8 mouse cellular contexts compared by ENCODE assay signal in the genomic region with DNA sequence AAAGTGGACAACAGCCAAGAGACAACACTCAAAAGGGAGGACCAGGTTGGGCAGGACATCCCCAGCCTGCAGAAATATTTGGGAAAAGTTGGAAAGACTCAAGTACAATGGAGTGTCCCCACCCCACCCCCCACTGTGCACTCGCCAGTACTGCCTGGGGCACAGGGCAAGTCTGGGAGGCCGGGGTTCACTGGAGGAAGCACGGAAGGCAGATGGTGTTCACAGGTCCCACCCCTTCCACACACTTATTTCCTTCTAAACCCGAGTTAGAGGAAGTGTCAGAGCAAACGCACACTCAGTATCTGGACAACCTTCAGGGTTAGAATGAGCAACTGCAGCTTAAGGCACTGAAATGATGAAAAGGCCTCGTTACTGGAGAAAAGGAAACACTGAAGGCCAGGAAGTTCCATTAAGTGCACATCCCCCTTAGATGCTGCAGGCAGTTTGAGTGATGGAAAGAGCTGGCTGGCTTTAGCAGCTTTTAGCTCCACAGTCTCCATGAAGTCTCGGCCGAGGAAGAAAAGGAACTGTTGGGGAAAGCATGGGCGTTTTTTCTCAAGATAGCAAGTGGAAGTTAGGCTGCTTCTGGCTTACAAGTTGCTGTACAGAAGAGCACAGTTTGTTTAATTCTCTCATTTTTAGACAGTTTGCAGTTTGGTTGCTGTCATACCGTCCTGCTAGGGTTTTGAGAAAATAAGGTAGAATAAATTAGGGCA. TPM values are rescaled to one million over a fixed set of nuclear protein-coding genes. Genes with fewer than 3 reads are reported as not detected.
A peak's percentile ranks its signal among the peaks of the same experiment; 100 is the strongest.
DNase-seq lines count a peak whose midpoint lies in the region; ATAC-seq and TF ChIP-seq lines count a peak whose summit lies in the region.

No protein-coding gene starts in this region.

- H3K4me2 ChIP-seq in intestine, embryonic 15.5 days (replicated peaks), result no peak overlapping the region; the same call in 1 of the 2 replicates
- no peak overlapping the region for H3K4me2 ChIP-seq in intestine, postnatal 0 days (replicated peaks; ENCODE audit: low read depth)
- peak overlapping the region; percentile 11; the same call in 1 of the 2 replicates for H3K4me2 ChIP-seq in limb, embryonic 13.5 days (replicated peaks)
- no peak overlapping the region for H3K4me2 ChIP-seq in midbrain, postnatal 0 days (ENCODE audit: low read depth, low read length, poor library complexity, severe bottlenecking)

- TF ChIP-seq EP300 in MEL (IDR thresholded peaks at IDR 0.05; ENCODE audit: low read depth in 1 of 2, low read length in 2 of 2), result no peak

- peak; percentile 41; the same call in 1 of the 2 replicates for ATAC-seq in intestine, embryonic 15.5 days
- ATAC-seq in intestine, postnatal 0 days, result no peak
- ATAC-seq in granulocyte monocyte progenitor cell, adult 5-6 weeks (replicated peaks; ENCODE audit: poor library complexity, severe bottlenecking), result peak; percentile 96
- ATAC-seq in limb, embryonic 13.5 days (ENCODE audit: low FRiP score, low read depth), result no peak
- ATAC-seq in midbrain, postnatal 0 days (ENCODE audit: low FRiP score), result no peak

- 39% methylated on average over 10 of the region's 10 CpGs for WGBS in intestine, embryonic 15.5 days
- WGBS in intestine, postnatal 0 days, result 48% methylated on average over 10 of the region's 10 CpGs
- 19% methylated on average over 10 of the region's 10 CpGs for WGBS in limb, embryonic 13.5 days
- WGBS in midbrain, postnatal 0 days, result 62% methylated on average over 10 of the region's 10 CpGs

- no peak overlapping the region for H3K27ac ChIP-seq in intestine, embryonic 15.5 days
- no peak overlapping the region for H3K27ac ChIP-seq in intestine, postnatal 0 days (ENCODE audit: low read depth, low read length)
- no peak overlapping the region for H3K27ac ChIP-seq in MEL (ENCODE audit: control insufficient read depth, low read depth, low read length)
- no peak overlapping the region for H3K27ac ChIP-seq in limb, embryonic 13.5 days
- no peak overlapping the region for H3K27ac ChIP-seq in midbrain, postnatal 0 days (ENCODE audit: low read depth, low read length)

- DNase-seq in MEL (ENCODE audit: low read depth, low spot score), result peak; percentile 37
- DNase-seq in cerebellum, postnatal 4 days (ENCODE audit: low spot score in 2 of 2), result no peak
- DNase-seq in midbrain, postnatal 0 days (ENCODE audit: low spot score), result no peak
- DNase-seq in gastrocnemius, postnatal 25 days, result no peak

- TF ChIP-seq CTCF in intestine, postnatal 0 days (IDR thresholded peaks at IDR 0.05; ENCODE audit: low read depth), result no peak
- no peak for TF ChIP-seq CTCF in MEL (IDR thresholded peaks at IDR 0.05 in 2 of 3, conservative IDR thresholded peaks at IDR 0.05 in 1 of 3; ENCODE audit: control insufficient read depth in 1 of 3, insufficient read depth in 1 of 3, low read depth in 2 of 3, low read length in 3 of 3, poor library complexity in 1 of 3, severe bottlenecking in 1 of 3)
- TF ChIP-seq CTCF in midbrain, postnatal 0 days (IDR thresholded peaks at IDR 0.05), result no peak

- no peak overlapping the region for H3K9ac ChIP-seq in intestine, embryonic 15.5 days
- no peak overlapping the region for H3K9ac ChIP-seq in intestine, postnatal 0 days (ENCODE audit: low read depth, low read length)
- H3K9ac ChIP-seq in MEL (ENCODE audit: control insufficient read depth, low read depth, low read length, poor library complexity, severe bottlenecking), result peak overlapping the region; percentile 21; the same call in 1 of the 2 replicates
- no peak overlapping the region for H3K9ac ChIP-seq in limb, embryonic 13.5 days
- H3K9ac ChIP-seq in midbrain, postnatal 0 days (replicated peaks; ENCODE audit: low read length, poor library complexity, severe bottlenecking), result no peak overlapping the region

- no peaks in the 10 kb centered on the region for H3K79me2 ChIP-seq in MEL (ENCODE audit: control insufficient read depth, insufficient read depth, low read length, poor library complexity)

- no peak for TF ChIP-seq POLR2A in MEL (IDR thresholded peaks at IDR 0.05; ENCODE audit: control insufficient read depth in 1 of 2, insufficient read depth in 1 of 2, low read depth in 1 of 2, low read length in 2 of 2, poor library complexity in 1 of 2)

- TF ChIP-seq RAD21 in MEL (IDR thresholded peaks at IDR 0.05; ENCODE audit: low read depth, low read length), result no peak

- H3K4me3 ChIP-seq in intestine, embryonic 15.5 days (replicated peaks), result no peak overlapping the region
- no peak overlapping the region for H3K4me3 ChIP-seq in intestine, postnatal 0 days (ENCODE audit: low read depth, low read length)
- peak overlapping the region in 1 of 2 experiments; percentile 24; a peak in 1 of 4 replicates for H3K4me3 ChIP-seq in MEL (ENCODE audit: control insufficient read depth in 1 of 2, insufficient read depth in 1 of 2, low read depth in 2 of 2, low read length in 2 of 2)
- no peak overlapping the region for H3K4me3 ChIP-seq in limb, embryonic 13.5 days
- no peak overlapping the region for H3K4me3 ChIP-seq in midbrain, postnatal 0 days (ENCODE audit: low read depth, low read length)

- H3K9me3 ChIP-seq in intestine, embryonic 15.5 days, result no peaks in the 10 kb centered on the region
- H3K9me3 ChIP-seq in intestine, postnatal 0 days (ENCODE audit: control insufficient read depth), result 0 out of 2 replicates have a peak, but pooled peaks cover 3% of the 10 kb centered on the region
- H3K9me3 ChIP-seq in MEL (replicated peaks; ENCODE audit: insufficient read depth, low read length), result no peaks in the 10 kb centered on the region
- H3K9me3 ChIP-seq in limb, embryonic 13.5 days, result no peaks in the 10 kb centered on the region
- no peaks in the 10 kb centered on the region for H3K9me3 ChIP-seq in midbrain, postnatal 0 days (ENCODE audit: low read length)

- H3K27me3 ChIP-seq in intestine, embryonic 15.5 days (replicated peaks), result no peaks in the 10 kb centered on the region
- H3K27me3 ChIP-seq in intestine, postnatal 0 days (replicated peaks; ENCODE audit: control insufficient read depth, insufficient read depth, low read length), result no peaks in the 10 kb centered on the region
- no peaks in the 10 kb centered on the region for H3K27me3 ChIP-seq in MEL (ENCODE audit: control insufficient read depth in 1 of 2, insufficient read depth in 2 of 2, low read length in 2 of 2)
- no peaks in the 10 kb centered on the region for H3K27me3 ChIP-seq in limb, embryonic 13.5 days
- H3K27me3 ChIP-seq in midbrain, postnatal 0 days (ENCODE audit: insufficient read depth, low read length), result no peaks in the 10 kb centered on the region

- H3K36me3 ChIP-seq in intestine, embryonic 15.5 days, result no peaks in the 10 kb centered on the region
- H3K36me3 ChIP-seq in intestine, postnatal 0 days (ENCODE audit: control insufficient read depth, insufficient read depth), result no peaks in the 10 kb centered on the region
- peaks cover 0 to 5% of the 10 kb centered on the region in 2 experiments; a peak in 2 of 4 replicates for H3K36me3 ChIP-seq in MEL (ENCODE audit: control insufficient read depth in 1 of 2, insufficient read depth in 2 of 2, low read length in 2 of 2)
- H3K36me3 ChIP-seq in limb, embryonic 13.5 days, result no peaks in the 10 kb centered on the region
- H3K36me3 ChIP-seq in midbrain, postnatal 0 days (ENCODE audit: insufficient read depth, low read length), result no peaks in the 10 kb centered on the region

- no peaks in the 10 kb centered on the region for H3K4me1 ChIP-seq in intestine, embryonic 15.5 days (replicated peaks)
- H3K4me1 ChIP-seq in intestine, postnatal 0 days (replicated peaks; ENCODE audit: control insufficient read depth, insufficient read depth, low read length), result no peaks in the 10 kb centered on the region
- H3K4me1 ChIP-seq in MEL (ENCODE audit: control insufficient read depth in 1 of 2, insufficient read depth in 2 of 2, low read length in 2 of 2), result peaks cover 0 to 6% of the 10 kb centered on the region in 2 experiments; a peak in 2 of 4 replicates
- peaks cover 11% of the 10 kb centered on the region for H3K4me1 ChIP-seq in limb, embryonic 13.5 days
- no peaks in the 10 kb centered on the region for H3K4me1 ChIP-seq in midbrain, postnatal 0 days (ENCODE audit: insufficient read depth, low read length)

TF ChIP-seq in MEL, 35 proteins besides CTCF, POLR2A, EP300 and RAD21:
- TF ChIP-seq ELF1 (IDR thresholded peaks at IDR 0.05; ENCODE audit: low read depth, low read length) (no peak), ZKSCAN1 (IDR thresholded peaks at IDR 0.05; ENCODE audit: low read depth, low read length) (no peak), ZMIZ1 (IDR thresholded peaks at IDR 0.05; ENCODE audit: low read depth, low read length) (no peak), MXI1 (IDR thresholded peaks at IDR 0.05; ENCODE audit: low read depth, low read length) (no peak), TCF12 (IDR thresholded peaks at IDR 0.05; ENCODE audit: low read depth, low read length) (no peak), TAL1 (IDR thresholded peaks at IDR 0.05; ENCODE audit: low read length) (no peak), TBP (IDR thresholded peaks at IDR 0.05; ENCODE audit: low read depth, low read length) (no peak), SMC3 (IDR thresholded peaks at IDR 0.05; ENCODE audit: low read depth, low read length) (no peak), GABPA (IDR thresholded peaks at IDR 0.05; ENCODE audit: low read depth, low read length) (no peak), RCOR1 (IDR thresholded peaks at IDR 0.05; ENCODE audit: low read depth, low read length) (no peak), ETS1 (IDR thresholded peaks at IDR 0.05; ENCODE audit: low read depth, low read length) (no peak), BHLHE40 (IDR thresholded peaks at IDR 0.05; ENCODE audit: borderline replicate concordance, low read depth, low read length) (no peak), HCFC1 (IDR thresholded peaks at IDR 0.05; ENCODE audit: low read depth, low read length) (no peak)

RNA-seq across cellular contexts. Expression of gene Tle4, which starts 37.5 kb away (rescaled TPM):
- 19.2 and 19.4 TPM in 2 replicates for polyA plus RNA-seq in intestine, embryonic 15.5 days (2015; fragmentation: Nextera tagmentation; extraction: Ambion mirVana)
- 18.5 and 18.9 TPM in 2 replicates for polyA plus RNA-seq in intestine, postnatal 0 days (2015; fragmentation: Nextera tagmentation; extraction: Ambion mirVana)
- 6.0 and 8.1 TPM in 2 replicates for total RNA-seq in MEL (2012; rRNA removed)
- polyA plus RNA-seq in MEL (2012; ENCODE audit: insufficient read depth in 1 of 2, insufficient read length in 2 of 2, low read depth in 1 of 2, low replicate concordance in 2 of 2, missing spikeins in 1 of 2), result 10 to 100 TPM; 14.0 to 42.5 TPM
- total RNA-seq in granulocyte monocyte progenitor cell, adult 5-6 weeks (2014; fragmentation: Nextera tagmentation), result 23.0 and 25.1 TPM in 2 replicates
- total RNA-seq in granulocyte monocyte progenitor cell, adult 5-6 weeks (2017), result 15.0 and 16.8 TPM in 2 replicates
- 19.3 and 19.8 TPM in 2 replicates for polyA plus RNA-seq in limb, embryonic 13.5 days (2015; fragmentation: Nextera tagmentation; extraction: Ambion mirVana)
- total RNA-seq in midbrain, postnatal 0 days (2014; rRNA removed), result 54.6 and 69.8 TPM in 2 replicates
- polyA plus RNA-seq in midbrain, postnatal 0 days (2015; fragmentation: Nextera tagmentation; extraction: Ambion mirVana), result 20.4 and 21.4 TPM in 2 replicates
- 10 to 100 TPM; 15.2 to 18.6 TPM for total RNA-seq in gastrocnemius, postnatal 25 days (2021)

Comparison
In these comparisons a context has a peak if more than half of its experiments do, and no peak if none do; other contexts are left out.
1. ATAC-seq: peak in intestine, embryonic 15.5 days (single experiment) and granulocyte monocyte progenitor cell, adult 5-6 weeks (single experiment); none in intestine, postnatal 0 days (single experiment), limb, embryonic 13.5 days (single experiment) and midbrain, postnatal 0 days (single experiment).